Mouse (Mus musculus) erythroblast, embryonic 14.5 days (primary cell): ENCODE measurements around the gene Usp25.

ENCODE experiments used
- GATA1 ChIP-seq: IDR thresholded peaks from 2 replicates; pipeline ENCODE4 v1.6.1; 2012; ENCODE audit warnings: low read length, inconsistent platforms, mixed read lengths
- TAL1 ChIP-seq: IDR thresholded peaks from 3 replicates; pipeline ENCODE4 v1.6.1; 2012; ENCODE audit warnings: low read length, inconsistent platforms, mixed read lengths

- no peak for TF ChIP-seq TAL1
- no peak for TF ChIP-seq GATA1
These were observed 1.1 kb downstream of the Usp25 start for GRCm38 (mm10) chr16:77014321-77015211.
